In genomic region chr13:78207796-78208645, GRCm38 (mm10) we compare ENCODE assay signal across 10 mouse cellular contexts. TPM values are rescaled to one million over a fixed set of nuclear protein-coding genes. Genes with fewer than 3 reads are reported as not detected.
DNase-seq lines count a peak whose midpoint lies in the region; ATAC-seq and TF ChIP-seq lines count a peak whose summit lies in the region.
"Had no signal": no experiment of that assay in that cellular context is flagged by ENCODE, and none has a peak within 500 bp of the region (broad histone marks: within the 10 kb centered on the region; RNA-seq: fewer than 3 reads in every experiment).

No protein-coding gene starts in this region.

- no peak for ATAC-seq in embryonic facial prominence, embryonic 14.5 days (ENCODE audit: low read depth)
- ATAC-seq in stomach, postnatal 0 days (ENCODE audit: low FRiP score, low TSS enrichment): no peak

- H3K4me3 ChIP-seq in embryonic facial prominence, embryonic 14.5 days (ENCODE audit: low read depth, low read length): 0 out of 2 replicates have a peak overlapping the region, but pooled peaks have one; percentile 6
- H3K4me3 ChIP-seq in midbrain, embryonic 10.5 days: peak overlapping the region; percentile 59
- no peak overlapping the region for H3K4me3 ChIP-seq in stomach, postnatal 0 days (ENCODE audit: low read depth, low read length)
- H3K4me3 ChIP-seq: lung, embryonic 15.5 days had no signal

- H3K27ac ChIP-seq in embryonic facial prominence, embryonic 14.5 days (replicated peaks; ENCODE audit: low read depth, low read length): no peak overlapping the region
- H3K27ac ChIP-seq in midbrain, embryonic 10.5 days (replicated peaks): peak overlapping the region; percentile 89
- no peak overlapping the region for H3K27ac ChIP-seq in stomach, postnatal 0 days (replicated peaks)
- H3K27ac ChIP-seq: lung, embryonic 15.5 days had no signal

- H3K4me1 ChIP-seq in embryonic facial prominence, embryonic 14.5 days (ENCODE audit: control insufficient read depth, insufficient read depth, low read length): peaks cover 27% of the 10 kb centered on the region; the same call in 1 of the 2 replicates
- H3K4me1 ChIP-seq in midbrain, embryonic 10.5 days: peaks cover 93% of the 10 kb centered on the region
- H3K4me1 ChIP-seq in stomach, postnatal 0 days (replicated peaks; ENCODE audit: control insufficient read depth, insufficient read depth): peaks cover 2% of the 10 kb centered on the region; the same call in 1 of the 2 replicates

- TF ChIP-seq CTCF in stomach, postnatal 0 days (IDR thresholded peaks at IDR 0.05; ENCODE audit: low read depth): no peak

- 25% methylated on average over 12 of the region's 12 CpGs for WGBS in embryonic facial prominence, embryonic 14.5 days
- 2% methylated on average over 12 of the region's 12 CpGs for WGBS in midbrain, embryonic 10.5 days
- WGBS in stomach, postnatal 0 days: 29% methylated on average over 12 of the region's 12 CpGs

- no peak for TF ChIP-seq EP300 in stomach, postnatal 0 days (optimal IDR thresholded peaks at IDR 0.05)

- peak overlapping the region; percentile 51 for H3K9ac ChIP-seq in embryonic facial prominence, embryonic 14.5 days (ENCODE audit: low read depth, low read length)
- H3K9ac ChIP-seq in stomach, postnatal 0 days (ENCODE audit: low read length): no peak overlapping the region
- H3K9ac ChIP-seq: lung, embryonic 15.5 days had no signal

- H3K27me3 ChIP-seq in embryonic facial prominence, embryonic 14.5 days (replicated peaks; ENCODE audit: control insufficient read depth, insufficient read depth, low read length): peaks cover 55% of the 10 kb centered on the region
- H3K27me3 ChIP-seq in midbrain, embryonic 10.5 days (ENCODE audit: low read depth, poor library complexity, severe bottlenecking): peaks cover 47% of the 10 kb centered on the region
- peaks cover 4% of the 10 kb centered on the region; the same call in 1 of the 2 replicates for H3K27me3 ChIP-seq in stomach, postnatal 0 days (ENCODE audit: control insufficient read depth, insufficient read depth, low read length)

- H3K9me3 ChIP-seq in embryonic facial prominence, embryonic 14.5 days (ENCODE audit: control insufficient read depth, low read length): no peaks in the 10 kb centered on the region
- H3K9me3 ChIP-seq in midbrain, embryonic 10.5 days (replicated peaks): no peaks in the 10 kb centered on the region
- H3K9me3 ChIP-seq in stomach, postnatal 0 days (ENCODE audit: control insufficient read depth, low read length): no peaks in the 10 kb centered on the region
- H3K9me3 ChIP-seq: lung, embryonic 15.5 days had no signal

- DNase-seq in left cerebral cortex, postnatal 4 days: peak; percentile 58
- no peak for DNase-seq in left cerebral cortex, postnatal 14 days (ENCODE audit: low spot score in 2 of 2)
- DNase-seq in embryonic facial prominence, embryonic 14.5 days (ENCODE audit: low spot score): no peak
- peak; percentile 80 for DNase-seq in midbrain, embryonic 10.5 days (ENCODE audit: low spot score)
- no peak for DNase-seq in stomach, postnatal 0 days (ENCODE audit: low spot score)
- no peak for DNase-seq in lung, postnatal 36 days
- DNase-seq in cerebellum, adult 11 months: no peak
- DNase-seq: cerebellum, adult 8-10 months; heart, adult 18-20 months had no signal

- intact Hi-C loops in left cerebral cortex, postnatal 4 days (cut with DNase I): loop anchor here (10.0 kb wide), 4 partner anchors 237 to 1637 kb away; no protein-coding TSS in a partner anchor
- intact Hi-C loops in left cerebral cortex, postnatal 14 days (cut with DNase I): loop anchor here (10.0 kb wide), 4 partner anchors 377 to 1363 kb away; no protein-coding TSS in a partner anchor

- peak overlapping the region; percentile 25 for H3K4me2 ChIP-seq in embryonic facial prominence, embryonic 14.5 days (ENCODE audit: low read depth, low read length)
- H3K4me2 ChIP-seq in stomach, postnatal 0 days (replicated peaks; ENCODE audit: low read depth): peak overlapping the region; percentile 12; the same call in 1 of the 2 replicates
- H3K4me2 ChIP-seq: lung, embryonic 15.5 days had no signal

- H3K36me3 ChIP-seq in embryonic facial prominence, embryonic 14.5 days (ENCODE audit: control insufficient read depth, insufficient read depth, low read length): no peaks in the 10 kb centered on the region
- H3K36me3 ChIP-seq in midbrain, embryonic 10.5 days: no peaks in the 10 kb centered on the region
- no peaks in the 10 kb centered on the region for H3K36me3 ChIP-seq in stomach, postnatal 0 days (ENCODE audit: control insufficient read depth, insufficient read depth, low read length)
- H3K36me3 ChIP-seq: lung, embryonic 15.5 days had no signal

RNA-seq across cellular contexts. Expression of gene Nr2f1, which starts 8.5 kb away (rescaled TPM):
- 100 to 1,000 TPM; 214 to 215 TPM for total RNA-seq in left cerebral cortex, postnatal 4 days (2021)
- 100 to 1,000 TPM; 133 to 142 TPM for total RNA-seq in left cerebral cortex, postnatal 14 days (2021)
- 17.9 and 19.4 TPM in 2 replicates for polyA plus RNA-seq in embryonic facial prominence, embryonic 14.5 days (2014; fragmentation: Nextera tagmentation; extraction: Ambion mirVana)
- 53.1 and 57.4 TPM in 2 replicates for polyA plus RNA-seq in midbrain, embryonic 10.5 days (2016; fragmentation: Nextera tagmentation; extraction: Ambion mirVana)
- 5.8 and 6.3 TPM in 2 replicates for polyA plus RNA-seq in stomach, postnatal 0 days (2015; fragmentation: Nextera tagmentation; extraction: Ambion mirVana)

Comparison
In these comparisons a context has a peak if more than half of its experiments do, and no peak if none do; other contexts are left out.
1. DNase-seq: peak in left cerebral cortex, postnatal 4 days (single experiment) and midbrain, embryonic 10.5 days (single experiment); none in left cerebral cortex, postnatal 14 days (0 of 2), embryonic facial prominence, embryonic 14.5 days (single experiment), stomach, postnatal 0 days (single experiment), lung, postnatal 36 days (single experiment) and cerebellum, adult 11 months (single experiment).